Mouse (Mus musculus): ENCODE data around the gene Ppp2r5b. TPM values are rescaled to one million over a fixed set of nuclear protein-coding genes. Genes with fewer than 3 reads are reported as not detected.

Ppp2r5b gene
- total and polyA plus RNA-seq, 2 experiments from 2014 or later, result 160 to 272 TPM

DNA sequence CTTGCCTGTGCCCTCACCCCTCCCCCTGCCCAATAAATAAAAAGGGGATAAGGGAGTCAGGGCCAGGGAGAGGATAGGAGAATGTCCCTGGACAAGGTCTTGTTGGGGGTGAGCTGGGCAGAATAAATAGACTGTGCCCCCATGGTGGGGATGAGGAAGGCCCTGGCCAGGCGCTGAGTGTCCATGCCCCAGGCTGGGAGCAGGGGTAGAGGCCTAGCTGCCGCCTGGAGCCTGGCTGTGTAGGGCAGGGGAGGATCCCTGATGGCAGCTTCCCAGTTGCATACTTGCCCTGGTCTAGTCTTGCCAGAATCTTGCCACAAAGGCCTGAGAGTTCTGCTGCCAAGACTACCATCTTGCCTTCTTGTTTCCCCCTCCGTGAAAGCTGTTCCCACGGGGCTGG lies 7.8 kb downstream of the Ppp2r5b start:
- Histone ChIP-seq H3K4me3 (ENCODE audit: low read length) (no peak overlapping the region), H3K9ac (replicated peaks; ENCODE audit: low read length) (no peak overlapping the region), H3K27me3 (ENCODE audit: insufficient read depth, low read length) (no peaks in the 10 kb centered on the region), H3K36me3 (ENCODE audit: insufficient read depth, low read length) (peaks cover 59% of the 10 kb centered on the region), H3K4me1 (ENCODE audit: insufficient read depth, low read length) (no peaks in the 10 kb centered on the region), H3K4me2 (ENCODE audit: low read depth, low read length) (no peak overlapping the region), H3K9me3 (ENCODE audit: low read length) (no peaks in the 10 kb centered on the region), H3K27ac (no peak overlapping the region)
- no peak for TF ChIP-seq CTCF (IDR thresholded peaks at IDR 0.05; ENCODE audit: low read depth)
- 81% methylated on average over 4 of the region's 4 CpGs for WGBS
- DNase-seq (ENCODE audit: low spot score) (peak; percentile 12), ATAC-seq (no peak)

DNA sequence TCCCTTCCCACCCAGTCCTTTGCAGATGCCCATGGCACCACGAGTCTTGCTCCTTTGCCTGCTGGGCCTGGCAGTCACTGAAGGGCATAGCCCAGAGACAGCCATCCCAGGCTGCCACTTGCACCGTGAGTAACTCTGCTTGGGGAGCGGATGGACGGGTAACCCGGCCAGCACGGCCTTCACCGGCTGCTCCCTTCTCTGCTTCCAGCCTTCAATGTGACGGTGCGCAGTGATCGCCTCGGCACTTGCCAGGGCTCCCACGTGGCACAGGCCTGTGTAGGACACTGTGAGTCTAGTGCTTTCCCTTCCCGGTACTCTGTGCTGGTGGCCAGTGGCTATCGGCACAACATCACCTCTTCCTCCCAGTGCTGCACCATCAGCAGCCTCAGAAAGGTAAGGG lies 8.9 kb downstream of the Ppp2r5b start:
- DNase-seq (ENCODE audit: low spot score) (no peak), ATAC-seq (0 out of 2 replicates have a peak, but pooled peaks have one; percentile 13)
- no peak for TF ChIP-seq CTCF (IDR thresholded peaks at IDR 0.05; ENCODE audit: low read depth)
- Histone ChIP-seq H3K4me1 (ENCODE audit: insufficient read depth, low read length) (no peaks in the 10 kb centered on the region), H3K4me2 (ENCODE audit: low read depth, low read length) (no peak overlapping the region), H3K9ac (replicated peaks; ENCODE audit: low read length) (no peak overlapping the region), H3K4me3 (ENCODE audit: low read length) (no peak overlapping the region), H3K27ac (no peak overlapping the region), H3K9me3 (ENCODE audit: low read length) (no peaks in the 10 kb centered on the region), H3K27me3 (ENCODE audit: insufficient read depth, low read length) (no peaks in the 10 kb centered on the region), H3K36me3 (ENCODE audit: insufficient read depth, low read length) (peaks cover 51% of the 10 kb centered on the region)
- 91% methylated on average over 14 of the region's 14 CpGs for WGBS

DNA sequence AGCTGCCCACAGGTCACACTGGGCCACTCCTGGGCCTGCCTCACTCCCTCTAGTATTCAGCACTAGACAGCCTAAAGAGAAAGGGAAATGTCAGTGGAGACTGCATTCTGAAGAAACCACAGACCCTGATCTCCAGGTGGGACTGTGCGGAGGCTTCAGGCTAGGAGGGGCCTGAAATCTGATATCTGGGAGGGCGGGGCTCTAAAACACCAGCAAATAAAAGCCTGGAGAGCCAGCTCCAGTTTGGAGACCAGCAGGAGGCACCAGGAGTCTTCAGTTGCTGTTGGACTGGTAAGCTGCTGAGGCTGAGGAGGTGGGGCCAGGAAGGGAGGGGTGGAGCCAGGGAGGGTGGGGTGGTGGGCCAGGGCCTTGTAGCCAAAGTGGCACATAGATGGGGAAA lies 9.5 kb downstream of the Ppp2r5b start, which contains the start of gene Gpha2:
Gene Gpha2 (plus strand): TSS at position 246 of the 400 bp plus-strand sequence.
- Histone ChIP-seq H3K27ac (no peak within 1 kb of the TSS), H3K27me3 (ENCODE audit: insufficient read depth, low read length) (no peaks in the 10 kb centered on the region), H3K9me3 (ENCODE audit: low read length) (no peaks in the 10 kb centered on the region), H3K36me3 (ENCODE audit: insufficient read depth, low read length) (peaks cover 45% of the 10 kb centered on the region), H3K4me2 (ENCODE audit: low read depth, low read length) (no peak within 1 kb of the TSS), H3K9ac (replicated peaks; ENCODE audit: low read length) (no peak within 1 kb of the TSS), H3K4me3 (ENCODE audit: low read length) (no peak within 1 kb of the TSS), H3K4me1 (ENCODE audit: insufficient read depth, low read length) (no peaks in the 10 kb centered on the region)
- ATAC-seq, result no peak
- TF ChIP-seq CTCF (IDR thresholded peaks at IDR 0.05; ENCODE audit: low read depth), result no peak
- DNase-seq (ENCODE audit: low spot score), result no peak
- WGBS, result 23% methylated on average over 2 of the region's 2 CpGs

DNA sequence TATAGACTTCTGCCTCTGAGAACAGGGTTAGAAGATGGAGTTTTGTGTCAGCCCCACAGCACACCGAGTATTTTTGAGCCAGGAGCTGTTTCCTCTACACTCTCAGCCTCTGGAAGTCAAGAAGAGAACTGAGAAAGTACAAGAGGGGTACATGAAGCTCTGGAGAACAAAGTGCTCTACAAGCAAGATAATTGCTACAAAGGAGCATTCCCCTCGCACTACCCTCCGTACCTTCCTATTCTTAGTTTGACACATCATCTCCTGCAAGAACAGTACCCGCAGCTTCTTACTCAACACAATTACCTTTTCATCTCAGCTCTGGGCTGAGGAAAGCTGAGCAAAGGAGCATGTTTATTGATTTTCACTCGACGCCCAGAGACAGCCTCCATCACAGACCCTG lies 17.1 kb downstream of the Ppp2r5b start:
- Histone ChIP-seq H3K9me3 (ENCODE audit: low read length) (no peaks in the 10 kb centered on the region), H3K9ac (replicated peaks; ENCODE audit: low read length) (no peak overlapping the region; the same call in 1 of the 2 replicates), H3K27me3 (ENCODE audit: insufficient read depth, low read length) (no peaks in the 10 kb centered on the region), H3K36me3 (ENCODE audit: insufficient read depth, low read length) (no peaks in the 10 kb centered on the region), H3K4me2 (ENCODE audit: low read depth, low read length) (no peak overlapping the region), H3K4me3 (ENCODE audit: low read length) (no peak overlapping the region), H3K27ac (no peak overlapping the region), H3K4me1 (ENCODE audit: insufficient read depth, low read length) (no peaks in the 10 kb centered on the region)
- ATAC-seq (no peak), DNase-seq (ENCODE audit: low spot score) (no peak)
- WGBS, result 74% methylated on average over 6 of the region's 6 CpGs
- TF ChIP-seq CTCF (IDR thresholded peaks at IDR 0.05; ENCODE audit: low read depth), result no peak

DNA sequence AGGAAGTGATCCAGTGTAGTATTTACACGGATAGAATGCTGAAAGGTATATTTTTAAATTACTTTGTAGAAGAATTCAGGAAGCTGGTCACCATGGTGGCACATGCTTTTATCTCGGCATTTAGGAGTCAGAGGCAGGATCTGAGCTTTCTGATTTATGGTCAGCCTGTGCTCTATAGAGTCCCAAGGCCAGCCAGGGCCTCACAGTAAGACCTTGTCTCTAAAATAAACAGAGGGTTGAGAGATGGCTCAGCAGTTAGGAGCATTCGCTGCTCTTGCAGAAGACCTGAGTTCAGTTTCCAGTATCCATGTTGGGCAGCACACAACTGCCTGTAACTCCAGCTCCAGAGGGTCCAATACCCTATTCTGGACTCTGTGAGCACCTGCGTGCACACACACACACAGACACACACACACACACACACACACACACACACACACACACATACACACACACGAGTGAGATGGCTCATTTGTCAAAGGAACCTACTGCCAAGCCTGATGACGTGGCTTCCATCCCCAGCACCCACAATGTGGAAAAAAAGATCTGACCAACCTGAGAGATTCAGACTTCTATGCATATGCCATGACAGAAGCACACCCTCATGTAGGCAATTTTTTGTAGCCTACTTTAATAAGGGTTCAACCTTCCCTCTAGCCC lies 19.5 kb downstream of the Ppp2r5b start:
- WGBS, result 83% methylated on average over 6 of the region's 6 CpGs
- no peaks in the 10 kb centered on the region for H3K27me3 ChIP-seq (ENCODE audit: insufficient read depth, low read length)
- no peak for DNase-seq (ENCODE audit: low spot score)

DNA sequence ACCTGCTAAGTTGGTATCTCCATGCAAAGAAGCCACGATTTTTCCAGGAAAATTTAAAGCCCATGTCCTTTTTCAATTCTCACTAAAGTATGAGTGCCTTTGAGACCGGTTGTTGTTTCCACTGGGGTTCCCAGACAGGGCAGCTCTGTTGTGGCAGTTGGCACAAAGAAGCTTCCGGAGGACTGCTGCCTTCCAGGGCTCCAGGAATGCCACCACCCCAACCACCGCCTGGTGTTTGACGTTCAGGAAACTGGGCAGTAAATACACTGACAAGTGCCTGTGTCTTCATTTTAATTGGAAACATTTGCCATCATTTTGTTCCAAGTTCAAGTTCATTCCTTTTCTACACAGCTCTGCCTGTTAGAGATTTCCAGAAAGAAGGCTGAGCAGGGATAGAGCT lies 29.0 kb downstream of the Ppp2r5b start:
- H3K27me3 ChIP-seq (ENCODE audit: insufficient read depth, low read length), result no peaks in the 10 kb centered on the region
- no peak overlapping the region for H3K4me3 ChIP-seq (ENCODE audit: low read length)
- 70% methylated on average over 5 of the region's 5 CpGs for WGBS
- H3K9ac ChIP-seq (replicated peaks; ENCODE audit: low read length), result no peak overlapping the region
- TF ChIP-seq CTCF (IDR thresholded peaks at IDR 0.05; ENCODE audit: low read depth), result no peak
- no peak overlapping the region for H3K27ac ChIP-seq
- no peak for DNase-seq (ENCODE audit: low spot score)
- H3K4me2 ChIP-seq (ENCODE audit: low read depth, low read length), result no peak overlapping the region
- H3K36me3 ChIP-seq (ENCODE audit: insufficient read depth, low read length), result no peaks in the 10 kb centered on the region
- H3K4me1 ChIP-seq (ENCODE audit: insufficient read depth, low read length), result no peaks in the 10 kb centered on the region
- H3K9me3 ChIP-seq (ENCODE audit: low read length), result no peaks in the 10 kb centered on the region
- no peak for ATAC-seq

More for the DNA sequence above, 19.5 kb downstream of the Ppp2r5b start:
- Histone ChIP-seq H3K9me3 (ENCODE audit: low read length) (no peaks in the 10 kb centered on the region), H3K9ac (replicated peaks; ENCODE audit: low read length) (no peak overlapping the region), H3K4me1 (ENCODE audit: insufficient read depth, low read length) (no peaks in the 10 kb centered on the region), H3K36me3 (ENCODE audit: insufficient read depth, low read length) (no peaks in the 10 kb centered on the region), H3K27ac (no peak overlapping the region), H3K4me2 (ENCODE audit: low read depth, low read length) (no peak overlapping the region), H3K4me3 (ENCODE audit: low read length) (no peak overlapping the region)
- no peak for ATAC-seq
- no peak for TF ChIP-seq CTCF (IDR thresholded peaks at IDR 0.05; ENCODE audit: low read depth)

DNA sequence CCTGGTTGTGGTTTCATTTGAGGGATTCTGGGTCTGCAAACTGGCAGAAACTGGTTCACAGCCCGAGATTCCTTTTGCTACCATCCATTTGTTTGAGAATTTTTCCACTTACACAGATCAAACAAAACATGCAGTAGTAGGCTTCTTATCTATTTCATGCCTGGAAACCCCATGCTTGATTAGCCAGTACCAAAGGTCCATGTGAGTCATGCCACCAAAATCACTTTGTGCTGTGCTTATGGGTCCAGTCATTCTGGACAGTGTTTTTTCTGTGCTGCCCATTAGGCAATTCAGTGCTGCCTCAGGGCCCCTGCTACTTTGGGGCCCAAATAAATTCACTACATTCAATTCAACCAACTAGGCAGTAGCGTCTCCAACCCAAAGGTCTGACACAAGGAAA lies 31.4 kb downstream of the Ppp2r5b start:
- Histone ChIP-seq H3K27ac (no peak overlapping the region), H3K4me3 (ENCODE audit: low read length) (no peak overlapping the region), H3K9me3 (ENCODE audit: low read length) (no peaks in the 10 kb centered on the region), H3K27me3 (ENCODE audit: insufficient read depth, low read length) (no peaks in the 10 kb centered on the region), H3K9ac (replicated peaks; ENCODE audit: low read length) (no peak overlapping the region), H3K36me3 (ENCODE audit: insufficient read depth, low read length) (no peaks in the 10 kb centered on the region), H3K4me2 (ENCODE audit: low read depth, low read length) (no peak overlapping the region), H3K4me1 (ENCODE audit: insufficient read depth, low read length) (no peaks in the 10 kb centered on the region)
- 79% methylated on average over 2 of the region's 2 CpGs for WGBS
- no peak for TF ChIP-seq CTCF (IDR thresholded peaks at IDR 0.05; ENCODE audit: low read depth)
- ATAC-seq (no peak), DNase-seq (ENCODE audit: low spot score) (no peak)
